Mouse (Mus musculus) thymus, adult 2 months (tissue): Measurements from ENCODE around the gene Ell.

ENCODE experiments used
- CTCF ChIP-seq: fragments of 200-500 bp; IDR thresholded peaks from 2 replicates; pipeline ENCODE4 v1.5.1; 2012; ENCODE audit warnings: mild to moderate bottlenecking, control low read depth, low read length, moderate library complexity, borderline replicate concordance; ENCODE audit not compliant: control insufficient read depth, poor library complexity, insufficient read depth; ENCODE audit errors: extremely low read depth
- POLR2A ChIP-seq: fragments of 200-500 bp; IDR thresholded peaks from 2 replicates; pipeline ENCODE4 v1.6.1; 2012; ENCODE audit warnings: mild to moderate bottlenecking, low read length, control low read depth, moderate library complexity; ENCODE audit not compliant: control insufficient read depth, poor library complexity, insufficient read depth; ENCODE audit errors: extremely low read depth

- no peak for TF ChIP-seq CTCF
- no peak for TF ChIP-seq POLR2A
Measured at GRCm38 (mm10) chr8:70493692-70494415, 45.4 kb upstream of the Ell start.
